Mouse (Mus musculus): Measurements from ENCODE around the gene Ank2.

GRCm38 (mm10) chr3:127225799-127226730, 273.1 kb downstream of the Ank2 start:
- TF ChIP-seq CTCF (IDR thresholded peaks at IDR 0.05; ENCODE audit: low read depth, low read length) (no peak), POLR2A (IDR thresholded peaks at IDR 0.05; ENCODE audit: extremely low read depth, insufficient read depth, low read length) (no peak)

Data from liver, adult 2 months (tissue).